Mouse (Mus musculus) cerebellum, adult 9-11 months (tissue): ENCODE measurements around the gene Mdc1.
A peak's percentile ranks its signal among the peaks of the same experiment; 100 is the strongest.

Experiments
- DNase-seq: peaks from one replicate; pipeline ENCODE4 v3.0.0; 2022

Mdc1 gene

GRCm38 (mm10) chr17:35859371-35859770 is 18.1 kb downstream of the Mdc1 start:
- no peak for DNase-seq

DNA sequence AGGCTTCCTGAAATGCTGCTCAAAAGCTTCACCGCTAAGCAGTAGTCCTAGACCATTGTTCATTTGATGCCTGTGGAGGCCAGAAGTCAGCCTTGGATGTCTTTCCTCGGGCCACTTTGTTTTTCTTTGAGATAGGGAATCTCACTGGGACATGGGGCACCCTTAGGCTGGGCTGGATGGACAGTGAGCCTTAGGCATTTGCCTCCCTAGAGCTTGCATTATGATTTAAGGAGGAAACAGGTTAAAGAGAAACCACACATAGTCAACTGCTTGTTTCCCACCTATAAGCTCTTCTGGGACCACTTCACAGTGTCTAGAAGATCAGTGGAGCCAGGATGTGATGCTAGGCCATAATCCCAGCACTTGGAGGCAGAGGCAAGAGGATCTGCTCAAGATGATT is 18.5 kb downstream of the Mdc1 start:
- no peak for DNase-seq

DNA sequence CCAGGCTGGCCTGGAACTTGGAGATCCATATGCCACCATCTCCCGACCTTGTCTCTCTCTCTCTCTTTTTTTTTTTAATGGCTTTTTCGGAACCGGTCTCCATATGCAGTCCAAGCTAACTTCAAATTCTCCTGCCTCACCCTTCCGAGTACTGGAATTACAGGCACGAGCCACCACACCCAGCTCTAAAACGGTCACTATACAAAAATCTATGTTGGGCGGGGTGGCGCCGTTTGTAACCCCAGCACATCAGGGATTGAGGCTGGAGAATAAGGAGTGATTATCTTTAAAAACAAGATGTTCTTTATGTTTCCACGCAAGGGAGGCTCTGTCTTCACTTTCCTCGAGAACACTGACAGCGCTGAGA is 19.5 kb downstream of the Mdc1 start:
- DNase-seq: no peak

DNA sequence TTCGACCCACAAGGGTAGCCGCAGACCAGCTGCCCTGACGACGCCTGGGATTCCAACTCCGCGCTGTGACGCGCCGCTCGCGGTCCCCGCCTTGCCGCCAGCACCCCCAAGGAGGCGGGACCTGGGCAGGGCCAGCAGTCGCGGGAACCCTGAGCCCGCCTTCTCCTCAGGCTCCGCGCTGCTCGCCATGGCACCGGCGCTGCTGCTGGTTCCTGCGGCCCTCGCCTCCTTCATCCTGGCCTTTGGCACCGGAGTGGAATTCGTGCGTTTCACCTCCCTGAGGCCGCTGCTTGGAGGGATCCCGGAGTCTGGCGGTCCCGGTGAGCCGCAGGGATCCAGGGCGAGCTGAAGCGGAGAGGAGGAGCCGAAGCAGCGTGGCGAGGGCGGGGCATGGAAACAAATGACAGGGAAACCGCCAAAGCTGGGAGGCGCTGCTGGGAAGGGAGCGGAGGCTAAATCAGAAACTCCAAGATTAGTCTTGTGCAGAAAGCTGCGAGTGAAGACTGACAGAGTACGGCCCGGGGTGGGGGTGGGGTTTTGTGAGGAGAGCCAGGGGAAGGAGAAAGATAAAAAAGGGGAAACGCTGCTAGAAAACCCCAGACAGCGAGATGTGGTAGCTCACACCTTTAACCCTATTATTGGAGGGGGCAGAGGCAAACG is 20.0 kb downstream of the Mdc1 start, which contains the start of gene Nrm:
Gene Nrm, plus strand, starts transcription at position 121 of the 660 bp plus-strand sequence.
- peak; percentile 91 for DNase-seq

DNA sequence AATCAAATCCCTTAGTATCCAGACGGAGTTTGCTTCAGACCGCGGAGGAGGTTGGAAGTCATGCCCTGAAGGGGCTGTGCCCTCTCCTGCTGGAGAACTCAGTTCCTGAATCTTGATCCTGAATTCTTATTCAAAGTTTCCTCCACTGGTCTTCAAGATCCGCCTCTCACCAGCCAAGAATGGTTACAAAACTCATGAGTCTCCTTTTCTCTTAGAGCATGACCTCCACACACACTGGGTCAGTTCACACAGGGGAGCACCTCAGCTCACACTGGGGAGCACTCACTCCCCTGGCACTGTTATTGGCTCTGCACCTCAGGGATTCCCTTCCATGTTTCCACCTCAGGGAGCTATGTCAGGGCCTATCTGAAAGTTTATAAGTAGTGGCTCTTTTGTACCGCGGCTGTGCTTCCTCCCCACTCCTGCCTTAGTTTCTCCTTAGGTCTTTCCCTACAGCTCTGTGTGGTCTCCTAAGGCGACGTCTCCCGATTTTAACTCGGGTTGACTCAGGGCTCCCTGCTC is 23.6 kb downstream of the Mdc1 start:
- no peak for DNase-seq

DNA sequence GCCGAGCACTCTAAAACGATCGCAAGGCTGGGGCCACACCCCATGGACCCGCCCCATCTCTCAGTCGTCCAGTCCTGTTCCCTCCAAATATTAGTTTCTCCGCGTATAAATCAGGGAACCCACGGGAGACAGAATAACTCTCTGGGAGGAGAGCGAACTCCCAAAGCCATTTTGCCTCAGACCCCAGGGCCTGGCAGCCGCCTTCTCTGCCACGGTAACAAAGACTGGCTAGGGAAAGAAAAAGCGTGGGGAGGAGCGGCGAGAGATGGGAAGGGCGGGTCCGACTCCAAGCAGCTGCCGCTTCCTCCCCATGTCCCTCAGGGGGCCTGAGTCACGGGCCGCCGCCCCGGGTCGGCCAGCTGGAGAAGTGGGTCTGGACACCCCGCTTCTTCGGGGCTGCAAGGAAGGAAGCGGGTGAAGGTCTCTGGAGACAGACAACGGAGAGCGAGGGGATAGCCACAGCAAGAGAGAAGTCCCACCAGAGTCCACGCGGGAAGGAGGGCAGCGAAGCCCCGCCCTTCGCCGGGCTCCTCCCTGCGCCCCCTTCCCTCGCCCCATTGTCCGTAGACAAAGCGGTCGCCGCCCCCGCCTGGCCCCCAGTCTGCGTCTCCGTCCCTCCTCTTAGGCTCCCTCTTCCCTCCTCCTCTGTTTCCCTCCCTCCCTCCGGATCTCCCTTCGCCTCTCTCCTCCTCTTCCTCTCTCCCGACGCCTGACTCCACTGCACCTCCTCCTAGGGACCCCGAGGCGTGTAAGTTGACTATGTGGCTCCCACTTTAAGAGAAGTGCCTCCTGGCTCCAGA is 24.4 kb downstream of the Mdc1 start, which contains the start of gene Ppp1r18:
Gene Ppp1r18, plus strand, starts transcription at position 113 of the 800 bp plus-strand sequence.
- peak; percentile 54 for DNase-seq

- peak; percentile 49 for DNase-seq
Measured at GRCm38 (mm10) chr17:35866281-35866831, 25.0 kb downstream of the Mdc1 start.

- DNase-seq: no peak
Measured at GRCm38 (mm10) chr17:35866911-35867890, 25.9 kb downstream of the Mdc1 start.

- DNase-seq: no peak
Measured at GRCm38 (mm10) chr17:35868165-35868820, 27.0 kb downstream of the Mdc1 start.

- no peak for DNase-seq
Measured at GRCm38 (mm10) chr17:35868961-35869345, 27.6 kb downstream of the Mdc1 start.

DNA sequence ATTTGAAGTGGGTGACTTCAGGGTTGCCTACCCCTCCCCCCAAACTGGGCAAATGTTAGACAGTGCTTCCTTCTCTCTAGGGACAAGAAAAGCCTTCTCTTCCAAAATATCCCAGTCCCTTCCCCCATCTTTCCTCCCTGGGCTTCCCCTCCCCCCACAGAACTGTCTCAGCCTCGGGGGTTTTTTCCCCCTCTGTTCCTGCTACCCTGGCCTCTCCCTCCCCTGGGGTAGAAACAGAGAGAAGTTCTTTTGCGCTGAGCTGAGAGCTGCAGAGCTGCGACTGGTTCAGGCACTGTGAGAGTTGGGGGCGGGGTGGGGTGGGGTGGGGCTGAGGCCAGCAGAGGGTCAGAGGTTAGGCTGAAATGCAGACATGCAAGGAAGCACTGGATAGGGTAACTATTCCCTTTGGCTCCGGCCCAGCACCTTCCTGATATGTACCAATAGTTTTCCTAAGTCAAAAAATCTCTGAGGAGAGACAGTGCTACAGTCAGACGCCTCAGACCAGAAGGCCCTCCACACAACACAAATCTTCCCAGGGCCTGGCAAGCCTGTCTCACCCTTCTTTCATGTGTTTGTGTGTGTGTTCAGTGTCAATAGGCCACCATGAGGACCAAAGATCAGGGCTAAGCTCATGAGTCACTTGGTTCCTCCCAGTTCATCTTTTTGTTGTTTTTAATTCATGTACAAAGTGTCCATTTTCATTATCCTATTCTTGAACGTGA is 28.2 kb downstream of the Mdc1 start:
- DNase-seq: no peak

- no peak for DNase-seq
Measured at GRCm38 (mm10) chr17:35870151-35870883, 29.0 kb downstream of the Mdc1 start.

DNA sequence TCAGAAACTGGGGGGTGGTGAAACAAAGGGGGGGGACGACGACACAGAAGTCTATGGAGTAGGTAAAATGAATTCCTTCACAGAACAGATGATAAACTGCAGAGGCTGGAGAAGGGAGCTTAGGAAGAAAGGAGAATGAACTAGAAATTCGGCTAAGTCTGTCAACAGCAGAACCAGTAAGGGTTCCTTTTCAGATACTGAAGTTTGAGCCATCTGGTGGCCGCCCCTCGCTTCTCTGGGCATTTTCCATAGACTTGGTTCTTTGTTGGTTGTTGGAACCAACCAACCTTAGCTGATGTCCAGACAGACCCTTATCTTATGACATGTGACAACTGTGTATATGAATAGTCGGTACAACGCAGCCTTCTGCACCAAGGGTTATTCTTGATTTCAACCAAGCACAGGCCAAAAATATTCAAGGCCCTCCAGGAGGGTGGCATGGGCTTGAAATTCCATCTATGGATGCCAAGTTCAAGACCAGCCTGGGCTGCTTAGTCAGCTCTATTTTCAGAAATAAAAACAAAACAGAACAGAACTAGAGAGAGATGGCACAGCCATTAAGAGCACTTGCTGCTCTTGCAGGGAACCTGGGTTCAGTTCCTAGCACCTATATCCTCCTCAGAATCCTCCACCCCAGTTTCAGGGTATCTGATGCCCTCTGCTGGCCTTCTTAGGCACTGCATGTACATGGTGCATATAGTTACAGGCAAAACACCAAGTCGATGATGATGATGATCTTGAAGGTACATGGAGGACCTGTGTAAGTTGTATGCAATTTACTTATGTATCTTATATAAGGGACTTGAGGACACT is 29.8 kb downstream of the Mdc1 start:
- no peak for DNase-seq

DNA sequence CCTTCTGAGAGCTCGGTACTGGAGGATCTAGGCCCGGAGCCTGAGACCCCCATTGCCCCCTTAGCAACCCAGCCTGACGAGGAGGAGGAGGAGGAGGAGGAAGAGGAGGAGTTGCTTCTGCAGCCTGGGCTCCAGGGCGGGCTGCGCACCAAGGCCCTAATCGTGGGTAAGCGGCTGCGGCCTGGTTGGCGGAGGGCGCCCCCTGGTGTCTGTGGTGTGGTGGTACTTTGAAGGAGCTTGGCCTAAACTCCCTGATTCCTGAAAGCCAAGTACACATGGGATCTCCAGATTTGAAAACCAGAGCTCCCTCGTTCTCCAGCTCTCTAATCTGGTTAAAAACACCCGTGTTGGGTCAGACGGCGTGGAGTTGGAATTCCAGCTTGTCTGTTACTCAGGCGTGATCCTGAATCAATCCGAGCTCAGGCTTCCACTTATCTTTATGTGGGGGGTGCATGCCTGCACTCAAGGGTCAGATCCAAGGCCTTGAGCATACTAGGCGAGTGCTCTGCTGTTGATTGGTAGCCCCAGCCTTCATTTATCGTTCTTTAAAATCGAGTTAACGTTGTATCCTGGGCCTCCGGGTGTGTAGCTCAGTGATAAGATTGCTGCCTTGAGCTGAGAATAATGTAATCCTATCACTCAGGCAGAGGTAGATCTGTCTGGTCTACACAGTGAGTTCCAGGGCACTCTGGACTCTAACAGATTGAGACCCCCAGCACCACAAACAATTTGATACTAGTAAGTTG is 32.6 kb downstream of the Mdc1 start:
- peak; percentile 87 for DNase-seq

DNA sequence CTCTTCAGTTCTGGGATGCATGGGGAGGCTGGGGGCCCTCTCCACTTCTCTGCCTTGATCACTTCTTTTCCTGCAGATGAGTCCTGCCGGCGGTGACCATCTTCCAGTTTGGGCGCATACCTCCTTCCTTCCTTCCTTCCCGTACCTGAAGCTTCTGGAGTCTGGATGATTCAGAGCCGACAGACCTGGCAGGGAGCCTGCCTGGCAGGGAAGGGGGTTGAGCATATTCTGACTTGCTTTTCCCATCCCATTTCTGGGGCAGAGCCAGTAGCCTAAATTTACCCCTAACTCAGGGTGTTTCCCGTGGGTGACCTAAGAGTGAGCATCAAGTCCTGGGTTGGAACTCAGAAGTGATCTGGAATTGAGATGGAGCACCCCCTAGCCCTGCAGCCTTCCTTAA is 33.4 kb downstream of the Mdc1 start:
- peak; percentile 58 for DNase-seq

GRCm38 (mm10) chr17:35879245-35880057 is 38.1 kb downstream of the Mdc1 start, which contains the start of gene Dhx16:
Dhx16 (plus strand) TSS chr17:35879819.
- peak; percentile 95 for DNase-seq

- DNase-seq: peak; percentile 20
Measured at GRCm38 (mm10) chr17:35882924-35883323, 41.6 kb downstream of the Mdc1 start.

DNA sequence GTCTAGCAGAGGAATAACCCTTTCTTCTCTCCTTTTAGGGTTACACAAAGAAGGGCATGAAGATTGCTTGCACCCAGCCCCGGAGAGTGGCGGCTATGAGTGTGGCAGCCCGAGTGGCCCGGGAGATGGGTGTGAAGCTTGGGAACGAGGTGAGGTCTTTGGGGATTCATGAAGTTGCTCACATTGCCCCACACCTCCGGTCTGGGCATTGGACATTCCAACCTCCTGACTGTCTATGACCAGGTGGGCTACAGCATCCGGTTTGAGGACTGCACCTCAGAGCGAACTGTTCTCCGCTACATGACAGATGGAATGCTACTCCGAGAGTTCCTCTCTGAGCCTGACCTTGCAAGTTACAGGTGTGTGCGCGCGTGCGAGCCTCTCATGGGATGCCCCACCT is 42.5 kb downstream of the Mdc1 start:
- DNase-seq: peak; percentile 17
